Mouse (Mus musculus): ENCODE measurements around the gene Tmem256.

- TF ChIP-seq CTCF (IDR thresholded peaks at IDR 0.05; ENCODE audit: low read depth), result no peak
- TF ChIP-seq EP300 (IDR thresholded peaks at IDR 0.05; ENCODE audit: low read depth), result no peak
These were observed 45.9 kb downstream of the Tmem256 start for GRCm38 (mm10) chr11:69884240-69884639.

Measured in liver, postnatal 0 days (tissue).